Mouse (Mus musculus): ENCODE measurements at regions not wholly inside any gene's neighbourhood (a gene's known extent, or its start where the extent isn't known, plus 50 kb on each side); places are given as distances from the start of the nearest gene placed in this dataset.
"Not testable (repeated sequence)": the region's sequence is repeated elsewhere in the genome, so short reads cannot be mapped to it uniquely, and the experiment has no call there.

GRCm38 (mm10) chr12:48387724-48388123, 994.7 kb upstream of the Foxg1 start:
- 73% methylated on average over 4 of the region's 4 CpGs for WGBS
- no peaks in the 10 kb centered on the region for H3K4me1 ChIP-seq (ENCODE audit: control insufficient read depth, insufficient read depth, low read length)
- no peak overlapping the region for H3K9ac ChIP-seq (ENCODE audit: low read depth, low read length)
- DNase-seq (ENCODE audit: low spot score) (no peak), ATAC-seq (ENCODE audit: low read depth) (no peak)
- no peaks in the 10 kb centered on the region for H3K27me3 ChIP-seq (replicated peaks; ENCODE audit: control insufficient read depth, insufficient read depth, low read length)
- H3K4me2 ChIP-seq (ENCODE audit: low read depth, low read length): no peak overlapping the region
- H3K4me3 ChIP-seq (ENCODE audit: low read depth, low read length): no peak overlapping the region
- no peak overlapping the region for H3K27ac ChIP-seq (replicated peaks; ENCODE audit: low read depth, low read length)
- H3K9me3 ChIP-seq (ENCODE audit: control insufficient read depth, low read length): no peaks in the 10 kb centered on the region
- H3K36me3 ChIP-seq (ENCODE audit: control insufficient read depth, insufficient read depth, low read length): no peaks in the 10 kb centered on the region

- 75% methylated on average over 5 of the region's 5 CpGs for WGBS
- no peak for DNase-seq (ENCODE audit: low spot score)
Measured at GRCm38 (mm10) chr12:48388192-48388812, 994.2 kb upstream of the Foxg1 start.

GRCm38 (mm10) chr12:48391008-48391407, 991.5 kb upstream of the Foxg1 start:
- 62% methylated on average over 4 of the region's 4 CpGs for WGBS
- peak; percentile 2 for DNase-seq (ENCODE audit: low spot score)
- H3K9ac ChIP-seq (ENCODE audit: low read depth, low read length): no peak overlapping the region
- ATAC-seq (ENCODE audit: low read depth): no peak
- no peaks in the 10 kb centered on the region for H3K9me3 ChIP-seq (ENCODE audit: control insufficient read depth, low read length)
- no peaks in the 10 kb centered on the region for H3K4me1 ChIP-seq (ENCODE audit: control insufficient read depth, insufficient read depth, low read length)
- no peaks in the 10 kb centered on the region for H3K27me3 ChIP-seq (replicated peaks; ENCODE audit: control insufficient read depth, insufficient read depth, low read length)
- H3K4me2 ChIP-seq (ENCODE audit: low read depth, low read length): no peak overlapping the region
- H3K27ac ChIP-seq (replicated peaks; ENCODE audit: low read depth, low read length): no peak overlapping the region
- H3K4me3 ChIP-seq (ENCODE audit: low read depth, low read length): no peak overlapping the region
- no peaks in the 10 kb centered on the region for H3K36me3 ChIP-seq (ENCODE audit: control insufficient read depth, insufficient read depth, low read length)

More at GRCm38 (mm10) chr12:48388192-48388812, 994.2 kb upstream of the Foxg1 start:
- Histone ChIP-seq H3K27ac (replicated peaks; ENCODE audit: low read depth, low read length) (no peak overlapping the region), H3K36me3 (ENCODE audit: control insufficient read depth, insufficient read depth, low read length) (no peaks in the 10 kb centered on the region), H3K9ac (ENCODE audit: low read depth, low read length) (no peak overlapping the region), H3K9me3 (ENCODE audit: control insufficient read depth, low read length) (no peaks in the 10 kb centered on the region), H3K4me2 (ENCODE audit: low read depth, low read length) (no peak overlapping the region), H3K4me3 (ENCODE audit: low read depth, low read length) (no peak overlapping the region), H3K4me1 (ENCODE audit: control insufficient read depth, insufficient read depth, low read length) (no peaks in the 10 kb centered on the region), H3K27me3 (replicated peaks; ENCODE audit: control insufficient read depth, insufficient read depth, low read length) (no peaks in the 10 kb centered on the region)
- ATAC-seq (ENCODE audit: low read depth): no peak

- Histone ChIP-seq H3K4me1 (ENCODE audit: control insufficient read depth, insufficient read depth, low read length) (no peaks in the 10 kb centered on the region), H3K9ac (ENCODE audit: low read depth, low read length) (no peak overlapping the region), H3K9me3 (ENCODE audit: control insufficient read depth, low read length) (no peaks in the 10 kb centered on the region), H3K4me3 (ENCODE audit: low read depth, low read length) (no peak overlapping the region), H3K27me3 (replicated peaks; ENCODE audit: control insufficient read depth, insufficient read depth, low read length) (no peaks in the 10 kb centered on the region), H3K27ac (replicated peaks; ENCODE audit: low read depth, low read length) (no peak overlapping the region), H3K36me3 (ENCODE audit: control insufficient read depth, insufficient read depth, low read length) (no peaks in the 10 kb centered on the region), H3K4me2 (ENCODE audit: low read depth, low read length) (no peak overlapping the region)
- DNase-seq (ENCODE audit: low spot score): no peak
- ATAC-seq (ENCODE audit: low read depth): no peak
- WGBS: 65% methylated on average over 4 of the region's 4 CpGs
Measured at GRCm38 (mm10) chr12:48439333-48440046, 943.0 kb upstream of the Foxg1 start.

- not testable (repeated sequence) for H3K4me1 ChIP-seq (ENCODE audit: control insufficient read depth, insufficient read depth, low read length); H3K4me3 ChIP-seq (ENCODE audit: low read depth, low read length); DNase-seq (ENCODE audit: low spot score); H3K27ac ChIP-seq (replicated peaks; ENCODE audit: low read depth, low read length); H3K9ac ChIP-seq (ENCODE audit: low read depth, low read length); H3K4me2 ChIP-seq (ENCODE audit: low read depth, low read length); H3K36me3 ChIP-seq (ENCODE audit: control insufficient read depth, insufficient read depth, low read length); ATAC-seq (ENCODE audit: low read depth); H3K27me3 ChIP-seq (replicated peaks; ENCODE audit: control insufficient read depth, insufficient read depth, low read length); H3K9me3 ChIP-seq (ENCODE audit: control insufficient read depth, low read length)
- 77% methylated on average over 3 of the region's 3 CpGs for WGBS
Measured at GRCm38 (mm10) chr12:48448719-48449118, 933.7 kb upstream of the Foxg1 start.

GRCm38 (mm10) chr12:48462392-48462791, 920.1 kb upstream of the Foxg1 start:
- ATAC-seq (ENCODE audit: low read depth) (no peak), DNase-seq (ENCODE audit: low spot score) (no peak)
- 64% methylated on average over 2 of the region's 2 CpGs for WGBS
- no peaks in the 10 kb centered on the region for H3K27me3 ChIP-seq (replicated peaks; ENCODE audit: control insufficient read depth, insufficient read depth, low read length)
- no peak overlapping the region for H3K4me3 ChIP-seq (ENCODE audit: low read depth, low read length)
- no peaks in the 10 kb centered on the region for H3K9me3 ChIP-seq (ENCODE audit: control insufficient read depth, low read length)
- no peak overlapping the region for H3K27ac ChIP-seq (replicated peaks; ENCODE audit: low read depth, low read length)
- no peak overlapping the region for H3K9ac ChIP-seq (ENCODE audit: low read depth, low read length)
- H3K36me3 ChIP-seq (ENCODE audit: control insufficient read depth, insufficient read depth, low read length): no peaks in the 10 kb centered on the region
- H3K4me2 ChIP-seq (ENCODE audit: low read depth, low read length): no peak overlapping the region
- no peaks in the 10 kb centered on the region for H3K4me1 ChIP-seq (ENCODE audit: control insufficient read depth, insufficient read depth, low read length)

- Histone ChIP-seq H3K4me3 (ENCODE audit: low read depth, low read length) (no peak overlapping the region), H3K4me1 (ENCODE audit: control insufficient read depth, insufficient read depth, low read length) (no peaks in the 10 kb centered on the region), H3K27ac (replicated peaks; ENCODE audit: low read depth, low read length) (no peak overlapping the region; the same call in 1 of the 2 replicates), H3K9ac (ENCODE audit: low read depth, low read length) (no peak overlapping the region), H3K4me2 (ENCODE audit: low read depth, low read length) (no peak overlapping the region), H3K36me3 (ENCODE audit: control insufficient read depth, insufficient read depth, low read length) (no peaks in the 10 kb centered on the region), H3K27me3 (replicated peaks; ENCODE audit: control insufficient read depth, insufficient read depth, low read length) (no peaks in the 10 kb centered on the region), H3K9me3 (ENCODE audit: control insufficient read depth, low read length) (no peaks in the 10 kb centered on the region)
- DNase-seq (ENCODE audit: low spot score) (peak; percentile 56), ATAC-seq (ENCODE audit: low read depth) (no peak)
- 59% methylated on average over 3 of the region's 3 CpGs for WGBS
Measured at GRCm38 (mm10) chr12:48500735-48501134, 881.7 kb upstream of the Foxg1 start.

- Histone ChIP-seq H3K4me3 (ENCODE audit: low read depth, low read length) (no peak overlapping the region), H3K9me3 (ENCODE audit: control insufficient read depth, low read length) (no peaks in the 10 kb centered on the region), H3K4me2 (ENCODE audit: low read depth, low read length) (no peak overlapping the region), H3K36me3 (ENCODE audit: control insufficient read depth, insufficient read depth, low read length) (no peaks in the 10 kb centered on the region), H3K27me3 (replicated peaks; ENCODE audit: control insufficient read depth, insufficient read depth, low read length) (no peaks in the 10 kb centered on the region), H3K9ac (ENCODE audit: low read depth, low read length) (no peak overlapping the region), H3K4me1 (ENCODE audit: control insufficient read depth, insufficient read depth, low read length) (no peaks in the 10 kb centered on the region), H3K27ac (replicated peaks; ENCODE audit: low read depth, low read length) (no peak overlapping the region)
- WGBS: 81% methylated on average over 3 of the region's 3 CpGs
- ATAC-seq (ENCODE audit: low read depth): no peak
- DNase-seq (ENCODE audit: low spot score): no peak
Measured at GRCm38 (mm10) chr12:48511594-48511993, 870.9 kb upstream of the Foxg1 start.

- DNase-seq (ENCODE audit: low spot score): no peak
- Histone ChIP-seq H3K9me3 (ENCODE audit: control insufficient read depth, low read length) (no peaks in the 10 kb centered on the region), H3K27me3 (replicated peaks; ENCODE audit: control insufficient read depth, insufficient read depth, low read length) (no peaks in the 10 kb centered on the region), H3K36me3 (ENCODE audit: control insufficient read depth, insufficient read depth, low read length) (no peaks in the 10 kb centered on the region), H3K27ac (replicated peaks; ENCODE audit: low read depth, low read length) (no peak overlapping the region), H3K4me3 (ENCODE audit: low read depth, low read length) (no peak overlapping the region), H3K4me2 (ENCODE audit: low read depth, low read length) (no peak overlapping the region), H3K4me1 (ENCODE audit: control insufficient read depth, insufficient read depth, low read length) (no peaks in the 10 kb centered on the region), H3K9ac (ENCODE audit: low read depth, low read length) (no peak overlapping the region)
- WGBS: 74% methylated on average over 3 of the region's 3 CpGs
- no peak for ATAC-seq (ENCODE audit: low read depth)
Measured at GRCm38 (mm10) chr12:48512259-48512658, 870.2 kb upstream of the Foxg1 start.

All from embryonic facial prominence, embryonic 14.5 days (tissue).